Mouse (Mus musculus): ENCODE measurements around the gene Cd34.

GRCm38 (mm10) chr1:194962181-194962580 lies 23.6 kb downstream of the Cd34 start:
- TF ChIP-seq CTCF (IDR thresholded peaks at IDR 0.05; ENCODE audit: extremely low read depth, insufficient read depth, insufficient read length, insufficient replicate concordance): peak; percentile 56; the same call in 1 of the 2 replicates
- no peak for TF ChIP-seq POLR2A (IDR thresholded peaks at IDR 0.05; ENCODE audit: low read depth, low read length)

Data from spleen, adult 2 months (tissue).